Comparison of ENCODE assay signal across 17 mouse cellular contexts in the genomic region with DNA sequence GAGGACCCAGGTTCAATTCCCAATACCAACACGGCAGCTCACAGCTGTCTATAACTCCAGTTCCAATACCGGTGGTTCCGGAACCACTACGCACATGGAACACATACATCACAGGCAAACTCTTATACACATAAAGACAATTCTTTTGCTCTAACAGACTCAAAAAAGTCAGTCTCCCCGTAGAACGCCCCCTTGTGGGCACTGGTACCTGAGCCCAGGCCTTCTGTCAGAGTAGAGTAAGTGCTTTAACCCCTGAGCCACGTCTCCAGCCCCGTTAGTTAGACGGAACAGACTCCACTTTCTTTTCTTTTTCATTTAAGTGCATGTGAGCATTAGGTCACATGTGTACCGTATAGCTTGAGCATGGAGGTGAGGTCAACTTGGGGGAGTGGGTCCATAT. TPM values are rescaled to one million over a fixed set of nuclear protein-coding genes. Genes with fewer than 3 reads are reported as not detected.
DNase-seq lines count a peak whose midpoint lies in the region; ATAC-seq and TF ChIP-seq lines count a peak whose summit lies in the region.
"Had no signal": no experiment of that assay in that cellular context is flagged by ENCODE, and none has a peak within 500 bp of the region (broad histone marks: within the 10 kb centered on the region; RNA-seq: fewer than 3 reads in every experiment).

No protein-coding gene starts in this region.

- H3K4me2 ChIP-seq in intestine, postnatal 0 days (replicated peaks; ENCODE audit: low read depth), result no peak overlapping the region
- H3K4me2 ChIP-seq in intestine, embryonic 15.5 days (replicated peaks), result no peak overlapping the region
- no peak overlapping the region for H3K4me2 ChIP-seq in midbrain, postnatal 0 days (ENCODE audit: low read depth, low read length, poor library complexity, severe bottlenecking)
- H3K4me2 ChIP-seq in midbrain, embryonic 15.5 days, result no peak overlapping the region
- H3K4me2 ChIP-seq: embryonic facial prominence, embryonic 15.5 days; forebrain, embryonic 12.5 days; limb, embryonic 12.5 days; neural tube, embryonic 13.5 days had no signal

- no peak for TF ChIP-seq POLR2A in ES-Bruce4 (IDR thresholded peaks at IDR 0.05; ENCODE audit: insufficient read depth, low read length)

- no peak overlapping the region for H3K9ac ChIP-seq in intestine, postnatal 0 days (ENCODE audit: low read depth, low read length)
- no peak overlapping the region for H3K9ac ChIP-seq in intestine, embryonic 15.5 days
- H3K9ac ChIP-seq in midbrain, postnatal 0 days (replicated peaks; ENCODE audit: low read length, poor library complexity, severe bottlenecking), result no peak overlapping the region
- H3K9ac ChIP-seq in midbrain, embryonic 15.5 days, result no peak overlapping the region
- no peak overlapping the region for H3K9ac ChIP-seq in ES-Bruce4 (ENCODE audit: low read depth, poor library complexity, severe bottlenecking)
- H3K9ac ChIP-seq: embryonic facial prominence, embryonic 15.5 days; forebrain, embryonic 12.5 days; limb, embryonic 12.5 days; neural tube, embryonic 13.5 days had no signal

- no peak for TF ChIP-seq EP300 in ES-Bruce4 (IDR thresholded peaks at IDR 0.05; ENCODE audit: insufficient read depth, low read depth, low read length)

- no peak for ATAC-seq in intestine, postnatal 0 days
- ATAC-seq in intestine, embryonic 15.5 days, result no peak
- ATAC-seq in midbrain, postnatal 0 days (ENCODE audit: low FRiP score), result no peak
- no peak for ATAC-seq in midbrain, embryonic 15.5 days (replicated peaks)

- peaks cover 80% of the 10 kb centered on the region for H3K36me3 ChIP-seq in intestine, postnatal 0 days (ENCODE audit: control insufficient read depth, insufficient read depth)
- H3K36me3 ChIP-seq in intestine, embryonic 15.5 days, result peaks cover 43% of the 10 kb centered on the region
- peaks cover 54% of the 10 kb centered on the region for H3K36me3 ChIP-seq in midbrain, postnatal 0 days (ENCODE audit: insufficient read depth, low read length)
- peaks cover 69% of the 10 kb centered on the region for H3K36me3 ChIP-seq in midbrain, embryonic 15.5 days (replicated peaks)
- H3K36me3 ChIP-seq in ES-Bruce4 (ENCODE audit: control insufficient read depth, insufficient read depth, low read length, poor library complexity, severe bottlenecking), result peaks cover 29% of the 10 kb centered on the region

- 0 out of 2 replicates have a peak, but pooled peaks cover 4% of the 10 kb centered on the region for H3K4me1 ChIP-seq in intestine, postnatal 0 days (replicated peaks; ENCODE audit: control insufficient read depth, insufficient read depth, low read length)
- no peaks in the 10 kb centered on the region for H3K4me1 ChIP-seq in intestine, embryonic 15.5 days (replicated peaks)
- H3K4me1 ChIP-seq in midbrain, postnatal 0 days (ENCODE audit: insufficient read depth, low read length), result no peaks in the 10 kb centered on the region
- no peaks in the 10 kb centered on the region for H3K4me1 ChIP-seq in midbrain, embryonic 15.5 days
- no peaks in the 10 kb centered on the region for H3K4me1 ChIP-seq in ES-Bruce4 (ENCODE audit: control insufficient read depth, insufficient read depth, low read length)
- H3K4me1 ChIP-seq: embryonic facial prominence, embryonic 15.5 days; forebrain, embryonic 12.5 days; neural tube, embryonic 13.5 days had no signal

- no peaks in the 10 kb centered on the region for H3K27me3 ChIP-seq in intestine, postnatal 0 days (replicated peaks; ENCODE audit: control insufficient read depth, insufficient read depth, low read length)
- H3K27me3 ChIP-seq in intestine, embryonic 15.5 days (replicated peaks), result no peaks in the 10 kb centered on the region
- no peaks in the 10 kb centered on the region for H3K27me3 ChIP-seq in midbrain, postnatal 0 days (ENCODE audit: insufficient read depth, low read length)
- H3K27me3 ChIP-seq in midbrain, embryonic 15.5 days (replicated peaks), result no peaks in the 10 kb centered on the region
- H3K27me3 ChIP-seq in ES-Bruce4 (ENCODE audit: control insufficient read depth, insufficient read depth, low read length, poor library complexity, severe bottlenecking), result no peaks in the 10 kb centered on the region
- H3K27me3 ChIP-seq: embryonic facial prominence, embryonic 15.5 days; forebrain, embryonic 12.5 days; limb, embryonic 12.5 days; neural tube, embryonic 13.5 days had no signal

- peak; percentile 40 for TF ChIP-seq CTCF in intestine, postnatal 0 days (IDR thresholded peaks at IDR 0.05; ENCODE audit: low read depth)
- peak; percentile 38 for TF ChIP-seq CTCF in midbrain, postnatal 0 days (IDR thresholded peaks at IDR 0.05)
- TF ChIP-seq CTCF in ES-Bruce4 (IDR thresholded peaks at IDR 0.05; ENCODE audit: low read depth, low read length), result peak; percentile 37

- WGBS in intestine, postnatal 0 days, result 89% methylated on average over 10 of the region's 10 CpGs
- WGBS in intestine, embryonic 15.5 days, result 87% methylated on average over 10 of the region's 10 CpGs
- 91% methylated on average over 10 of the region's 10 CpGs for WGBS in midbrain, postnatal 0 days
- WGBS in midbrain, embryonic 15.5 days, result 90% methylated on average over 10 of the region's 10 CpGs

- no peaks in the 10 kb centered on the region for H3K9me3 ChIP-seq in intestine, postnatal 0 days (ENCODE audit: control insufficient read depth)
- no peaks in the 10 kb centered on the region for H3K9me3 ChIP-seq in intestine, embryonic 15.5 days
- H3K9me3 ChIP-seq in midbrain, postnatal 0 days (ENCODE audit: low read length), result no peaks in the 10 kb centered on the region
- no peaks in the 10 kb centered on the region for H3K9me3 ChIP-seq in midbrain, embryonic 15.5 days
- H3K9me3 ChIP-seq in ES-Bruce4 (replicated peaks; ENCODE audit: control insufficient read depth, insufficient read depth, low read length, poor library complexity, severe bottlenecking), result no peaks in the 10 kb centered on the region
- H3K9me3 ChIP-seq: embryonic facial prominence, embryonic 15.5 days; forebrain, embryonic 12.5 days; limb, embryonic 12.5 days; neural tube, embryonic 13.5 days had no signal

- DNase-seq in midbrain, postnatal 0 days (ENCODE audit: low spot score), result no peak
- DNase-seq in ZHBTc4 (ENCODE audit: low read depth, low spot score), result peak; percentile 64
- no peak for DNase-seq in cerebellum, postnatal 36 days
- no peak for DNase-seq in neural tube, embryonic 10.5 days (ENCODE audit: extremely low spot score, low spot score)
- DNase-seq: adrenal gland, postnatal 10 days; cerebellum, adult 8-10 months; heart, adult 11 months; kidney, adult 2 months; lung, adult 18-20 months had no signal

- no peak overlapping the region for H3K27ac ChIP-seq in intestine, postnatal 0 days (ENCODE audit: low read depth, low read length)
- H3K27ac ChIP-seq in intestine, embryonic 15.5 days, result no peak overlapping the region
- H3K27ac ChIP-seq in midbrain, postnatal 0 days (ENCODE audit: low read depth, low read length), result no peak overlapping the region
- H3K27ac ChIP-seq in midbrain, embryonic 15.5 days, result no peak overlapping the region
- no peak overlapping the region for H3K27ac ChIP-seq in ES-Bruce4 (ENCODE audit: insufficient read depth, low read length)
- H3K27ac ChIP-seq: embryonic facial prominence, embryonic 15.5 days; forebrain, embryonic 12.5 days; limb, embryonic 12.5 days; neural tube, embryonic 13.5 days had no signal

- no peak overlapping the region for H3K4me3 ChIP-seq in intestine, postnatal 0 days (ENCODE audit: low read depth, low read length)
- H3K4me3 ChIP-seq in intestine, embryonic 15.5 days (replicated peaks), result no peak overlapping the region
- H3K4me3 ChIP-seq in midbrain, postnatal 0 days (ENCODE audit: low read depth, low read length), result no peak overlapping the region
- no peak overlapping the region for H3K4me3 ChIP-seq in midbrain, embryonic 15.5 days
- no peak overlapping the region for H3K4me3 ChIP-seq in ES-Bruce4 (ENCODE audit: low read depth, low read length)
- H3K4me3 ChIP-seq: embryonic facial prominence, embryonic 15.5 days; forebrain, embryonic 12.5 days; limb, embryonic 12.5 days; neural tube, embryonic 13.5 days had no signal

RNA-seq across cellular contexts. Expression of gene Ntan1, which starts 11.8 kb away (rescaled TPM):
- polyA plus RNA-seq in intestine, postnatal 0 days (2015; fragmentation: Nextera tagmentation; extraction: Ambion mirVana), result 115 and 119 TPM in 2 replicates
- 147 and 152 TPM in 2 replicates for polyA plus RNA-seq in intestine, embryonic 15.5 days (2015; fragmentation: Nextera tagmentation; extraction: Ambion mirVana)
- total RNA-seq in midbrain, postnatal 0 days (2014; rRNA removed), result 148 and 162 TPM in 2 replicates
- polyA plus RNA-seq in midbrain, postnatal 0 days (2015; fragmentation: Nextera tagmentation; extraction: Ambion mirVana), result 224 and 237 TPM in 2 replicates
- polyA plus RNA-seq in midbrain, embryonic 15.5 days (2015; fragmentation: Nextera tagmentation; extraction: Ambion mirVana), result 191 and 208 TPM in 2 replicates
- 57.6 and 61.3 TPM in 2 replicates for polyA plus RNA-seq in ES-Bruce4 (2011; ENCODE audit: insufficient read depth, insufficient read length, low read depth, missing spikeins)

RNA-seq across cellular contexts. Expression of gene Rrn3, which starts 49.9 kb away (rescaled TPM):
- polyA plus RNA-seq in intestine, postnatal 0 days (2015; fragmentation: Nextera tagmentation; extraction: Ambion mirVana), result 22.6 and 24.2 TPM in 2 replicates
- polyA plus RNA-seq in intestine, embryonic 15.5 days (2015; fragmentation: Nextera tagmentation; extraction: Ambion mirVana), result 49.8 and 54.5 TPM in 2 replicates
- 77.5 and 85.5 TPM in 2 replicates for total RNA-seq in midbrain, postnatal 0 days (2014; rRNA removed)
- polyA plus RNA-seq in midbrain, postnatal 0 days (2015; fragmentation: Nextera tagmentation; extraction: Ambion mirVana), result 74.6 and 80.8 TPM in 2 replicates
- 95.1 and 103 TPM in 2 replicates for polyA plus RNA-seq in midbrain, embryonic 15.5 days (2015; fragmentation: Nextera tagmentation; extraction: Ambion mirVana)
- 131 and 134 TPM in 2 replicates for polyA plus RNA-seq in ES-Bruce4 (2011; ENCODE audit: insufficient read depth, insufficient read length, low read depth, missing spikeins)
